Mouse (Mus musculus) MEL (cell line): ENCODE measurements around the gene Gm29776. TPM values are rescaled to one million over a fixed set of nuclear protein-coding genes. Genes with fewer than 3 reads are reported as not detected.

ENCODE experiments used
- DNase-seq: peaks from one replicate; pipeline ENCODE4 v3.0.0; 2011; ENCODE audit warnings: low read depth, low spot score
- H3K27ac ChIP-seq: 2 replicates; pipeline ENCODE4 v1.5.1; 2012; ENCODE audit warnings: low read depth, mild to moderate bottlenecking, control low read depth, low read length, moderate library complexity; ENCODE audit not compliant: control insufficient read depth
- H3K27me3 ChIP-seq, 2 experiments: fragments of 150-350 bp in 1 of 2; sonication (generic) in 1 of 2; 2 replicates each; pipeline ENCODE4 v1.6.1; 2012; ENCODE audit warnings: low read length in 2 of 2, mild to moderate bottlenecking in 2 of 2, improper control_type of control experiment in 1 of 2, moderate library complexity in 1 of 2; ENCODE audit not compliant: insufficient read depth in 2 of 2, control insufficient read depth in 1 of 2
- H3K36me3 ChIP-seq, 2 experiments: 2 replicates each; pipeline ENCODE4 v1.6.1; 2012 to 2014; ENCODE audit warnings: low read length in 2 of 2, improper control_type of control experiment in 1 of 2, inconsistent platforms in 1 of 2, mild to moderate bottlenecking in 1 of 2; ENCODE audit not compliant: insufficient read depth in 2 of 2, control insufficient read depth in 1 of 2
- H3K4me1 ChIP-seq, 2 experiments: fragments of 150-350 bp in 1 of 2; sonication (generic) in 1 of 2; 2 replicates each; pipeline ENCODE4 v1.6.1; 2012; ENCODE audit warnings: low read length in 2 of 2, improper control_type of control experiment in 1 of 2, mild to moderate bottlenecking in 1 of 2; ENCODE audit not compliant: insufficient read depth in 2 of 2, control insufficient read depth in 1 of 2
- H3K4me3 ChIP-seq, 2 experiments: fragments of 150-350 bp in 1 of 2; sonication (generic) in 1 of 2; 2 replicates each; pipeline ENCODE4 v1.5.1; 2012; ENCODE audit warnings: low read depth in 2 of 2, low read length in 2 of 2, mild to moderate bottlenecking in 2 of 2, moderate library complexity in 2 of 2, control low read depth in 1 of 2, improper control_type of control experiment in 1 of 2; ENCODE audit not compliant: control insufficient read depth in 1 of 2, insufficient read depth in 1 of 2
- H3K79me2 ChIP-seq: 2 replicates; pipeline ENCODE4 v1.6.1; 2012; ENCODE audit warnings: mild to moderate bottlenecking, low read length, moderate library complexity; ENCODE audit not compliant: control insufficient read depth, poor library complexity, insufficient read depth
- H3K9ac ChIP-seq: 2 replicates; pipeline ENCODE4 v1.6.1; 2012; ENCODE audit warnings: low read depth, mild to moderate bottlenecking, control low read depth, low read length, moderate library complexity; ENCODE audit not compliant: control insufficient read depth, poor library complexity, severe bottlenecking
- H3K9me3 ChIP-seq: fragments of 150-350 bp; sonication (generic); replicated peaks from 2 replicates; pipeline ENCODE4 v1.6.1; 2012; ENCODE audit warnings: mild to moderate bottlenecking, low read length, improper control_type of control experiment, moderate library complexity; ENCODE audit not compliant: insufficient read depth
- BHLHE40 ChIP-seq: IDR thresholded peaks from 2 replicates; pipeline ENCODE4 v1.6.1; 2012; ENCODE audit warnings: low read depth, mild to moderate bottlenecking, inconsistent platforms, low read length, improper control_type of control experiment, borderline replicate concordance
- CHD2 ChIP-seq: IDR thresholded peaks from 2 replicates; pipeline ENCODE4 v1.6.1; 2011; ENCODE audit warnings: low read length, improper control_type of control experiment
- CTCF ChIP-seq, 3 experiments: IDR thresholded peaks in 2 of 3; conservative IDR thresholded peaks in 1 of 3; 2 replicates each; pipeline ENCODE4 v1.5.1; 2011 to 2012; ENCODE audit warnings: low read length in 3 of 3, low read depth in 2 of 3, mild to moderate bottlenecking in 2 of 3, improper control_type of control experiment in 1 of 3, inconsistent platforms in 1 of 3, mixed read lengths in 1 of 3, moderate library complexity in 1 of 3; ENCODE audit not compliant: control insufficient read depth in 1 of 3, insufficient read depth in 1 of 3, poor library complexity in 1 of 3, severe bottlenecking in 1 of 3
- E2F4 ChIP-seq: IDR thresholded peaks from 2 replicates; pipeline ENCODE4 v1.6.1; 2011; ENCODE audit warnings: low read depth, low read length, improper control_type of control experiment, borderline replicate concordance
- ELF1 ChIP-seq: IDR thresholded peaks from 2 replicates; pipeline ENCODE4 v1.6.1; 2014; ENCODE audit warnings: low read depth, mild to moderate bottlenecking, inconsistent platforms, low read length, improper control_type of control experiment, moderate library complexity
- ETS1 ChIP-seq: IDR thresholded peaks from 2 replicates; pipeline ENCODE4 v1.6.1; 2012; ENCODE audit warnings: low read depth, mild to moderate bottlenecking, inconsistent platforms, low read length, improper control_type of control experiment, moderate library complexity
- GABPA ChIP-seq: IDR thresholded peaks from 2 replicates; pipeline ENCODE4 v1.6.1; 2012; ENCODE audit warnings: low read depth, mild to moderate bottlenecking, inconsistent platforms, low read length, improper control_type of control experiment, moderate library complexity
- HCFC1 ChIP-seq: IDR thresholded peaks from 2 replicates; pipeline ENCODE4 v1.6.1; 2012; ENCODE audit warnings: low read depth, mild to moderate bottlenecking, inconsistent platforms, low read length, improper control_type of control experiment, moderate library complexity
- KAT2A ChIP-seq: conservative IDR thresholded peaks from 2 replicates; pipeline ENCODE4 v1.6.1; 2012; ENCODE audit warnings: low read depth, low read length, improper control_type of control experiment, inconsistent platforms
- MEF2A ChIP-seq: IDR thresholded peaks from 2 replicates; pipeline ENCODE4 v1.6.1; 2014; ENCODE audit warnings: low read depth, mild to moderate bottlenecking, inconsistent platforms, low read length, improper control_type of control experiment; ENCODE audit not compliant: poor library complexity, insufficient replicate concordance, severe bottlenecking; ENCODE audit errors: extremely low read depth
- MXI1 ChIP-seq: IDR thresholded peaks from 2 replicates; pipeline ENCODE4 v1.6.1; 2011; ENCODE audit warnings: mild to moderate bottlenecking, low read depth, low read length, improper control_type of control experiment
- MYC ChIP-seq: IDR thresholded peaks from 2 replicates; pipeline ENCODE4 v1.6.1; 2011; ENCODE audit warnings: low read depth, mild to moderate bottlenecking, low read length, improper control_type of control experiment, moderate library complexity
- NELFE ChIP-seq: IDR thresholded peaks from 2 replicates; pipeline ENCODE4 v1.6.1; 2011; ENCODE audit warnings: low read depth, low read length, improper control_type of control experiment
- NRF1 ChIP-seq: IDR thresholded peaks from 2 replicates; pipeline ENCODE4 v1.6.1; 2014; ENCODE audit warnings: low read depth, mild to moderate bottlenecking, inconsistent platforms, low read length, improper control_type of control experiment, moderate library complexity; ENCODE audit not compliant: poor library complexity, insufficient read depth, severe bottlenecking
- POLR2A ChIP-seq, 2 experiments: IDR thresholded peaks; 2 replicates each; pipeline ENCODE4 v1.6.1; 2011 to 2012; ENCODE audit warnings: low read length in 2 of 2, mild to moderate bottlenecking in 2 of 2, control low read depth in 1 of 2, improper control_type of control experiment in 1 of 2, low read depth in 1 of 2, moderate library complexity in 1 of 2; ENCODE audit not compliant: control insufficient read depth in 1 of 2, insufficient read depth in 1 of 2, poor library complexity in 1 of 2
- POLR2AphosphoS2 ChIP-seq: IDR thresholded peaks from 2 replicates; pipeline ENCODE4 v1.6.1; 2011; ENCODE audit warnings: low read length, improper control_type of control experiment
- POLR2AphosphoS5 ChIP-seq: IDR thresholded peaks from 2 replicates; pipeline ENCODE4 v1.6.1; 2012; ENCODE audit warnings: low read depth, borderline replicate concordance, mild to moderate bottlenecking, inconsistent platforms, low read length, moderate library complexity, mixed read lengths
- RCOR1 ChIP-seq: IDR thresholded peaks from 2 replicates; pipeline ENCODE4 v1.6.1; 2012; ENCODE audit warnings: low read depth, mild to moderate bottlenecking, inconsistent platforms, low read length, improper control_type of control experiment
- SIN3A ChIP-seq: IDR thresholded peaks from 2 replicates; pipeline ENCODE4 v1.6.1; 2012; ENCODE audit warnings: low read length, improper control_type of control experiment, inconsistent platforms
- USF1 ChIP-seq: IDR thresholded peaks from 2 replicates; pipeline ENCODE4 v1.6.1; 2014; ENCODE audit warnings: low read depth, mild to moderate bottlenecking, inconsistent platforms, low read length, improper control_type of control experiment, moderate library complexity
- USF2 ChIP-seq, 2 experiments: IDR thresholded peaks; 2 replicates each; pipeline ENCODE4 v1.6.1; 2011 to 2012; ENCODE audit warnings: improper control_type of control experiment in 2 of 2, low read length in 2 of 2, borderline replicate concordance in 1 of 2, inconsistent platforms in 1 of 2, low read depth in 1 of 2, mild to moderate bottlenecking in 1 of 2; ENCODE audit not compliant: insufficient read depth in 1 of 2
- ZMIZ1 ChIP-seq: IDR thresholded peaks from 2 replicates; pipeline ENCODE4 v1.6.1; 2012; ENCODE audit warnings: low read depth, mild to moderate bottlenecking, inconsistent platforms, low read length, improper control_type of control experiment, moderate library complexity
- polyA plus RNA-seq, 2 experiments: library from polyadenylated mRNA; stranded (reverse) in 1 of 2; unstranded in 1 of 2; fragments of >175 nt in 1 of 2; fragments of >200 nt in 1 of 2; gene quantifications; 2 replicates each; pipeline versions ENCODE4 v1.2.1 to v1.2.4; 2012; ENCODE audit warnings: low replicate concordance in 2 of 2, low read depth in 1 of 2; ENCODE audit not compliant: insufficient read length in 2 of 2, insufficient read depth in 1 of 2, missing spikeins in 1 of 2
- total RNA-seq: library from RNA; depleted of rRNA; stranded (reverse); fragments of 300-350 nt; gene quantifications from 2 replicates; pipeline ENCODE4 v1.2.3, GENCODE M21; 2012

Gene Gm29776
- total and polyA plus RNA-seq, 3 experiments: not detected

GRCm38 (mm10) chr14:54696752-54697151, 1.9 kb downstream of the Gm29776 start:
- H3K27me3 ChIP-seq: no peaks in the 10 kb centered on the region
- H3K79me2 ChIP-seq: no peaks in the 10 kb centered on the region
- no peaks in the 10 kb centered on the region for H3K9me3 ChIP-seq
- no peak overlapping the region for H3K4me3 ChIP-seq
- H3K9ac ChIP-seq: no peak overlapping the region
- no peak overlapping the region for H3K27ac ChIP-seq
- TF ChIP-seq RCOR1 (no peak), POLR2A (IDR thresholded peaks at IDR 0.05; ENCODE audit: control insufficient read depth in 1 of 2, insufficient read depth in 1 of 2, low read depth in 1 of 2, low read length in 2 of 2, poor library complexity in 1 of 2) (no peak)
- DNase-seq: no peak
- peaks cover 0 to 2% of the 10 kb centered on the region in 2 experiments; a peak in 1 of 4 replicates for H3K36me3 ChIP-seq
- H3K4me1 ChIP-seq: no peaks in the 10 kb centered on the region

DNA sequence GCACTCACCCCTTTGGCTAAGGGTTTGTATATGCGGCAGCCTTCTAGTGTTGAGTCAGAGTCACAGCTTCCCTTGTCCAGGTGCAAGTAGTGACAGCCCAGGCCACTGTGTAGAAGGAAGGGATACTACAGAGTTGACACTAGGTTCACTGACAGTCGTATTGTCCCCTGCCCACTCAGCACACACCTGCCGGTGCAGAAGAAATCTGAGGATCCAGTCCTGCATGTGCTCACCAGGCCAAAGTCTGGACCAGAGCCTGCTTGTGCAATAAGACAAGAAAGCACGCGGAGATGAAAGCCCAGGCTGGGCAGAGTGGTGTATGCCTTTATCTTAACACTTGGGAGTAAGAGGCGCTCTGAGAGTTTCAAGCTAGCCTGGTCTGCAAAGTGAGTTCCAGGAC, 3.6 kb downstream of the Gm29776 start:
- Histone ChIP-seq H3K36me3 (peaks cover 0 to 2% of the 10 kb centered on the region in 2 experiments; a peak in 1 of 4 replicates), H3K27ac (no peak overlapping the region), H3K79me2 (no peaks in the 10 kb centered on the region), H3K4me1 (no peaks in the 10 kb centered on the region), H3K9ac (no peak overlapping the region), H3K27me3 (no peaks in the 10 kb centered on the region), H3K9me3 (no peaks in the 10 kb centered on the region), H3K4me3 (no peak overlapping the region)
- TF ChIP-seq HCFC1 (no peak), POLR2AphosphoS2 (no peak), ETS1 (no peak), USF2 (IDR thresholded peaks at IDR 0.05; ENCODE audit: borderline replicate concordance in 1 of 2, insufficient read depth in 1 of 2, low read depth in 1 of 2, low read length in 2 of 2) (no peak), MYC (no peak), E2F4 (no peak), GABPA (no peak)
- no peak for DNase-seq

DNA sequence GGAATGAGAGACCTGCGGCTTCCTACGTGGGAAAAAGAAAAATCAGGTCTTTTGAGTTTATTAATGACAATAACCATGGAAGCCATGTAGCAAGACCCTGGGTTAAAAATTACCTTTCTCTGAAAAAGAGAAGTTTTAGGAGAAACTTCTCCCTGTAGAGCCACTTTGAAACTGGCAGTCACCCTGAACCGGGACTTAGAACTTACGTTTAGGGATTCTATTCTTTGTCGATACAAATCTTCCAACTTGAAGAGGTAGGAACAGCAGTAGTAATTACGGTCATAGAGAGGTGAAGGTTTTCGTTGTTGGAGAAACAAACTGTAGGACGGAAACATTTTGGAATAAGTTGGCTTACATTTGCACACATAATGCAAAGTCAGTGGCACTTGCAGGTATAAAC, 11.4 kb downstream of the Gm29776 start:
- peaks cover 1 to 22% of the 10 kb centered on the region in 2 experiments for H3K36me3 ChIP-seq
- peak overlapping the region; percentile 90 for H3K9ac ChIP-seq
- no peak for TF ChIP-seq ETS1
- no peak for TF ChIP-seq NRF1
- no peak for TF ChIP-seq CHD2
- TF ChIP-seq NELFE: no peak
- no peak for TF ChIP-seq KAT2A
- TF ChIP-seq ZMIZ1: 0 out of 2 replicates have a peak, but pooled peaks have one; percentile 3
- TF ChIP-seq BHLHE40: no peak
- TF ChIP-seq USF1: 0 out of 2 replicates have a peak, but pooled peaks have one; percentile 2
- no peak for TF ChIP-seq POLR2AphosphoS5
- TF ChIP-seq SIN3A: no peak; the same call in 1 of the 2 replicates
- no peak for TF ChIP-seq ELF1
- TF ChIP-seq CTCF (IDR thresholded peaks at IDR 0.05 in 2 of 3, conservative IDR thresholded peaks at IDR 0.05 in 1 of 3; ENCODE audit: control insufficient read depth in 1 of 3, insufficient read depth in 1 of 3, low read depth in 2 of 3, low read length in 3 of 3, poor library complexity in 1 of 3, severe bottlenecking in 1 of 3): no peak
- TF ChIP-seq MEF2A: no peak; the same call in 1 of the 2 replicates
- TF ChIP-seq MXI1: no peak
- TF ChIP-seq POLR2AphosphoS2: no peak
- no peak for TF ChIP-seq USF2 (IDR thresholded peaks at IDR 0.05; ENCODE audit: borderline replicate concordance in 1 of 2, insufficient read depth in 1 of 2, low read depth in 1 of 2, low read length in 2 of 2)
- peaks cover 2 to 8% of the 10 kb centered on the region in 2 experiments; a peak in 3 of 4 replicates for H3K4me1 ChIP-seq
- H3K27ac ChIP-seq: peak overlapping the region; percentile 78
- peaks cover 47% of the 10 kb centered on the region for H3K79me2 ChIP-seq
- no peaks in the 10 kb centered on the region for H3K27me3 ChIP-seq
- no peaks in the 10 kb centered on the region for H3K9me3 ChIP-seq
- DNase-seq: peak; percentile 58
- H3K4me3 ChIP-seq: peak overlapping the region; percentile 79 to 98
